Mouse (Mus musculus) neural tube, embryonic 11.5 days (tissue): Measurements from ENCODE around the gene 6330409D20Rik. TPM values are rescaled to one million over a fixed set of nuclear protein-coding genes. Genes with fewer than 3 reads are reported as not detected.

Experiments used
- ATAC-seq: fragments of 200-750 bp; cut with Nextera tagmentation; 2 replicates; pipeline ENCODE4 v1.8.0; 2017; ENCODE audit warnings: moderate number of reproducible peaks, mild to moderate bottlenecking, moderate TSS enrichment, moderate library complexity; ENCODE audit not compliant: insufficient read depth, low FRiP score, low TSS enrichment
- DNase-seq: peaks from one replicate; pipeline ENCODE4 v3.0.0-alpha.2; 2015; ENCODE audit warnings: low spot score
- H3K27ac ChIP-seq: fragments of 300-500 bp; sonication (generic); 2 replicates; pipeline ENCODE4 v1.5.1; 2014; ENCODE audit warnings: low read depth, mild to moderate bottlenecking, low read length
- H3K27me3 ChIP-seq: fragments of 300-500 bp; sonication (generic); 2 replicates; pipeline ENCODE4 v1.6.1; 2014; ENCODE audit warnings: mild to moderate bottlenecking, low read length, mixed read lengths; ENCODE audit not compliant: control insufficient read depth, insufficient read depth
- H3K36me3 ChIP-seq: fragments of 300-500 bp; sonication (generic); 2 replicates; pipeline ENCODE4 v1.6.1; 2014; ENCODE audit warnings: mild to moderate bottlenecking, low read length, moderate library complexity, mixed read lengths; ENCODE audit not compliant: control insufficient read depth, insufficient read depth
- H3K4me1 ChIP-seq: fragments of 300-500 bp; sonication (generic); 2 replicates; pipeline ENCODE4 v1.6.1; 2014; ENCODE audit warnings: low read length, mixed read lengths; ENCODE audit not compliant: control insufficient read depth, insufficient read depth
- H3K4me2 ChIP-seq: fragments of 300-500 bp; sonication (generic); 2 replicates; pipeline ENCODE4 v1.6.1; 2014; ENCODE audit warnings: low read depth, mild to moderate bottlenecking, moderate library complexity
- H3K4me3 ChIP-seq: fragments of 300-500 bp; sonication (generic); 2 replicates; pipeline ENCODE4 v1.5.1; 2014; ENCODE audit warnings: low read depth, low read length
- H3K9ac ChIP-seq: fragments of 300-500 bp; sonication (generic); 2 replicates; pipeline ENCODE4 v1.6.1; 2014; ENCODE audit warnings: mild to moderate bottlenecking, low read length
- H3K9me3 ChIP-seq: fragments of 300-500 bp; sonication (generic); 2 replicates; pipeline ENCODE4 v1.6.1; 2016; ENCODE audit warnings: low read length; ENCODE audit not compliant: control insufficient read depth
- WGBS: fragments of 180-500 bp; shearing (Covaris S2); extraction: QIAGEN DNeasy Blood & Tissue Kit; methylation state at CpG from one replicate; pipeline ENCODE4 v1.1.7; 2014; 5-methylcytosine and 5-hydroxymethylcytosine counted together
- polyA plus RNA-seq: library from polyadenylated mRNA; unstranded; fragments of >200 nt; fragmentation: Nextera tagmentation; extraction: Ambion mirVana; gene quantifications from 2 replicates; pipeline ENCODE4 v1.2.1, GENCODE M21; 2014

The 6330409D20Rik gene
- polyA plus RNA-seq, 1 experiment from 2014 or later, result 2.2 TPM

GRCm38 (mm10) chr2:32775359-32776074 is 34.7 kb upstream of the 6330409D20Rik start, which contains the start of the genes Ttc16 and Ptrh1:
Gene Ttc16 (minus strand): TSS chr2:32775633.
Gene Ptrh1 (plus strand): TSS chr2:32775786.
- Histone ChIP-seq H3K4me3 (peak within 1 kb of the TSS; percentile 53), H3K9ac (peak within 1 kb of the TSS; percentile 47), H3K4me2 (peak within 1 kb of the TSS; percentile 79), H3K27me3 (no peaks in the 10 kb centered on the region), H3K27ac (no peak within 1 kb of the TSS), H3K4me1 (peaks cover 4% of the 10 kb centered on the region; the same call in 1 of the 2 replicates), H3K36me3 (no peaks in the 10 kb centered on the region), H3K9me3 (no peaks in the 10 kb centered on the region)
- ATAC-seq (peak; percentile 97), DNase-seq (peak; percentile 97)
- WGBS, result under 1% methylated on average over 46 of the region's 46 CpGs

DNA sequence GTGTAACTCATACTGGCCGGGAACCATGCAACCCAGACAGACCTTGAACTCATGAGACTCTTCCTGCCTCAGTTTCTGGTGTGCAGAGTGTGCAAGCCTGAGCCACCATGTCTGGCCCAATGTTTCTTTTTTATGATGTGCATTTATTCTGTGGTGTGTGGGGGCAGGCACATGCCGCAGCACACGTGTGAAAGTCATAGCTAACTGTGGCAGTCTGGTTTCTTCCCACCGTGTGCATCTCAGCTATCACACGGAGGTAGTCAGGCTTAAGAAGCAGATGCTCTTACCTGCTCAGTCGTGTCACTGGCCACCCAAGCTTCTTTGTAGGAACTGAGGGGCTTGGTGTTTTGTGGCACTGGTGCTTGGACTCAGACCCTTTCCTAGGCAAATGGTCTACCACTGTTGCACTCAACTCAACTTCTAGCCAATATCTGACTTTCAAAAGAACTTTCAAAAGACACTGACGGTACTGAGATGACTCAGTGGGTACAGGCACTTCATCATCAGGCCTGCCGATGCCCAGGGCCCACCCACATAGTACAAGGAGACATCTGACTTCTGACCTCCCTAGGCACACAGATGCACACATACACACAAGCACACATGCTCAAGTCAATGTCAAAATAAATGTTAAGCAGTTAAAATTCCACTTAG is 31.9 kb upstream of the 6330409D20Rik start:
- Histone ChIP-seq H3K27ac (no peak overlapping the region), H3K4me1 (peaks cover 4% of the 10 kb centered on the region; the same call in 1 of the 2 replicates), H3K27me3 (no peaks in the 10 kb centered on the region), H3K4me2 (no peak overlapping the region), H3K4me3 (no peak overlapping the region), H3K9me3 (no peaks in the 10 kb centered on the region), H3K9ac (no peak overlapping the region), H3K36me3 (no peaks in the 10 kb centered on the region)
- no peak for DNase-seq
- ATAC-seq, result no peak
- 85% methylated on average over 8 of the region's 8 CpGs for WGBS

GRCm38 (mm10) chr2:32771886-32772285 is 31.1 kb upstream of the 6330409D20Rik start:
- Histone ChIP-seq H3K4me3 (no peak overlapping the region), H3K36me3 (no peaks in the 10 kb centered on the region), H3K9me3 (no peaks in the 10 kb centered on the region), H3K27ac (no peak overlapping the region), H3K27me3 (no peaks in the 10 kb centered on the region), H3K4me2 (no peak overlapping the region), H3K9ac (no peak overlapping the region; the same call in 1 of the 2 replicates), H3K4me1 (peaks cover 4% of the 10 kb centered on the region; the same call in 1 of the 2 replicates)
- WGBS, result 28% methylated on average over 12 of the region's 12 CpGs
- DNase-seq, result no peak
- ATAC-seq, result no peak

GRCm38 (mm10) chr2:32769327-32770085 is 28.7 kb upstream of the 6330409D20Rik start:
- H3K36me3 ChIP-seq, result no peaks in the 10 kb centered on the region
- no peak overlapping the region for H3K4me3 ChIP-seq
- WGBS, result 75% methylated on average over 5 of the region's 5 CpGs
- no peak overlapping the region for H3K9ac ChIP-seq
- DNase-seq, result no peak
- no peaks in the 10 kb centered on the region for H3K27me3 ChIP-seq
- no peaks in the 10 kb centered on the region for H3K9me3 ChIP-seq
- H3K4me1 ChIP-seq, result no peaks in the 10 kb centered on the region; the same call in 1 of the 2 replicates
- ATAC-seq, result no peak
- H3K4me2 ChIP-seq, result no peak overlapping the region
- no peak overlapping the region for H3K27ac ChIP-seq

GRCm38 (mm10) chr2:32768661-32769285 is 28.0 kb upstream of the 6330409D20Rik start:
- H3K4me2 ChIP-seq, result no peak overlapping the region
- DNase-seq (no peak), ATAC-seq (no peak)
- no peaks in the 10 kb centered on the region; the same call in 1 of the 2 replicates for H3K4me1 ChIP-seq
- WGBS, result 58% methylated on average over 19 of the region's 19 CpGs
- H3K27ac ChIP-seq, result no peak overlapping the region
- H3K9me3 ChIP-seq, result no peaks in the 10 kb centered on the region
- H3K27me3 ChIP-seq, result no peaks in the 10 kb centered on the region
- no peak overlapping the region for H3K4me3 ChIP-seq
- H3K36me3 ChIP-seq, result no peaks in the 10 kb centered on the region
- H3K9ac ChIP-seq, result no peak overlapping the region

- no peak for ATAC-seq
- Histone ChIP-seq H3K4me1 (no peaks in the 10 kb centered on the region; the same call in 1 of the 2 replicates), H3K36me3 (0 out of 2 replicates have a peak, but pooled peaks cover 1% of the 10 kb centered on the region), H3K4me3 (no peak overlapping the region), H3K9me3 (no peaks in the 10 kb centered on the region), H3K27me3 (no peaks in the 10 kb centered on the region), H3K4me2 (no peak overlapping the region), H3K9ac (no peak overlapping the region), H3K27ac (no peak overlapping the region)
- WGBS, result 73% methylated on average over 12 of the region's 12 CpGs
- DNase-seq, result no peak
Observed at GRCm38 (mm10) chr2:32767241-32767640, 26.4 kb upstream of the 6330409D20Rik start.

DNA sequence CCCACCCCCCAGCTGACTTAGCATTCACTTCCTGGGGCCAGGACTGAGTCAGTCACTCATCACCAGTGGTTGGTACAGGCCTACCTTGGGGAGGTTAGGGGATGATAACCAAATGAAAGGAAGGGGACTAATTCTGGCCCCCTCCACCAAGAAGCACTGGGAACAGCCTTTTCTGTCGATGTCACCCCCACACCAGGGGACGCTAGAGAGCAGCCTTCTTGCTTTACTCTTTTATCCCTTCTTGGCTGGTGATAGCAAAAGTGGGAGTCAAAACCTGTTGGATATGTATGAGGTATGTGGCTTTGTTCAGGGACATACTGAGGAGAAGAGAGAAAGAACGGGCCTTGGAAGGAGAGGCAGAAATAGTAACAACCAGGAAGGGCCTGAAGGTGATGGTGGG is 22.5 kb upstream of the 6330409D20Rik start:
- H3K4me3 ChIP-seq, result no peak overlapping the region
- no peak overlapping the region for H3K9ac ChIP-seq
- peaks cover 6% of the 10 kb centered on the region for H3K36me3 ChIP-seq
- H3K4me2 ChIP-seq, result no peak overlapping the region
- H3K27ac ChIP-seq, result no peak overlapping the region
- 84% methylated on average over 3 of the region's 3 CpGs for WGBS
- no peaks in the 10 kb centered on the region for H3K27me3 ChIP-seq
- no peaks in the 10 kb centered on the region for H3K9me3 ChIP-seq
- ATAC-seq, result no peak
- no peak for DNase-seq
- H3K4me1 ChIP-seq, result no peaks in the 10 kb centered on the region

- Histone ChIP-seq H3K27me3 (no peaks in the 10 kb centered on the region), H3K4me2 (no peak overlapping the region), H3K4me3 (no peak overlapping the region), H3K9ac (no peak overlapping the region), H3K9me3 (no peaks in the 10 kb centered on the region), H3K36me3 (peaks cover 6% of the 10 kb centered on the region), H3K4me1 (0 out of 2 replicates have a peak, but pooled peaks cover 4% of the 10 kb centered on the region), H3K27ac (no peak overlapping the region)
- WGBS, result 95% methylated on average over 4 of the region's 4 CpGs
- ATAC-seq (no peak), DNase-seq (no peak)
Observed at GRCm38 (mm10) chr2:32761859-32762258, 21.0 kb upstream of the 6330409D20Rik start.
